Mouse (Mus musculus) liver, embryonic 11.5 days (tissue): ENCODE results near the gene Slc12a7. TPM values are rescaled to one million over a fixed set of nuclear protein-coding genes. Genes with fewer than 3 reads are reported as not detected.
A peak's percentile ranks its signal among the peaks of the same experiment; 100 is the strongest.

Experiments used
- ATAC-seq: fragments of 200-750 bp; cut with Nextera tagmentation; replicated peaks from 2 replicates; pipeline ENCODE4 v1.8.0; 2017; ENCODE audit warnings: moderate number of reproducible peaks, mild to moderate bottlenecking, moderate TSS enrichment, moderate library complexity; ENCODE audit not compliant: low FRiP score
- DNase-seq: peaks from one replicate; pipeline ENCODE4 v3.0.0-alpha.2; 2017; ENCODE audit warnings: low spot score
- H3K27ac ChIP-seq: fragments of 300-500 bp; sonication (generic); 2 replicates; pipeline ENCODE4 v1.5.1; 2014; ENCODE audit warnings: mild to moderate bottlenecking, low read depth, low read length, control low read depth
- H3K27me3 ChIP-seq: fragments of 300-500 bp; sonication (generic); replicated peaks from 2 replicates; pipeline ENCODE4 v1.6.1; 2014; ENCODE audit warnings: low read length, mixed read lengths; ENCODE audit not compliant: control insufficient read depth, insufficient read depth
- H3K36me3 ChIP-seq: fragments of 300-500 bp; sonication (generic); 2 replicates; pipeline ENCODE4 v1.6.1; 2014; ENCODE audit warnings: mild to moderate bottlenecking, low read length, moderate library complexity, mixed read lengths; ENCODE audit not compliant: control insufficient read depth, insufficient read depth
- H3K4me1 ChIP-seq: fragments of 300-500 bp; sonication (generic); replicated peaks from 2 replicates; pipeline ENCODE4 v1.6.1; 2014; ENCODE audit warnings: low read length, mixed read lengths; ENCODE audit not compliant: control insufficient read depth, insufficient read depth
- H3K4me2 ChIP-seq: fragments of 300-500 bp; sonication (generic); 2 replicates; pipeline ENCODE4 v1.6.1; 2014; ENCODE audit warnings: mild to moderate bottlenecking, control low read depth, moderate library complexity
- H3K4me3 ChIP-seq: fragments of 300-500 bp; sonication (generic); 2 replicates; pipeline ENCODE4 v1.5.1; 2014; ENCODE audit warnings: low read depth, low read length, control low read depth
- H3K9ac ChIP-seq: fragments of 300-500 bp; sonication (generic); 2 replicates; pipeline ENCODE4 v1.6.1; 2014; ENCODE audit warnings: low read depth, low read length, control low read depth
- H3K9me3 ChIP-seq: fragments of 300-500 bp; sonication (generic); 2 replicates; pipeline ENCODE4 v1.6.1; 2016; ENCODE audit warnings: low read length, inconsistent platforms, mixed read lengths; ENCODE audit not compliant: control insufficient read depth
- WGBS: fragments of 180-500 bp; shearing (Covaris S2); extraction: QIAGEN DNeasy Blood & Tissue Kit; methylation state at CpG from one replicate; pipeline ENCODE4 v1.1.7; 2014; 5-methylcytosine and 5-hydroxymethylcytosine counted together
- polyA plus RNA-seq: library from polyadenylated mRNA; unstranded; fragments of >200 nt; fragmentation: Nextera tagmentation; extraction: Ambion mirVana; gene quantifications from 2 replicates; pipeline ENCODE4 v1.2.1, GENCODE M21; 2014

Slc12a7 gene
- polyA plus RNA-seq, 1 experiment from 2014 or later = 20.4 TPM

DNA sequence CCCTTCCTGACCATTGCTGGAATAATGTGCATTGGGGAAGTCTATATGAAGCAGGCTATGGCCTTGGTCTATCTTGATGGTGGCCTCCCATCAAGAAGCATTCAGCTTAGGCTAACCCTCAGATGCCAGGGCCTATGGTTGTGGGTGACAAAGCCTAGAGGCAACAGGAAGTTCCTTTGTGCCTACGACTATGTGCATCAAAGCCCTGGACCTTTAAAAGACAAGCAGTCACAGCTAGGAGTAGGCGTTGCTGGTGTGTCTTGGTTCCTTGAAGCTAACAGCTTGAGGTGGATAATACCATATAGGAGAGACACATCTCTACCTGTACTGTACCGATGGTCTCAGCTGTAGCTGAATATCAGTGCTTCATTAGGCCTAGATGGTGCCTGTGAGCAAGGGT is 27.2 kb downstream of the Slc12a7 start:
- ATAC-seq = no peak
- H3K4me1 ChIP-seq = peaks cover 2% of the 10 kb centered on the region; the same call in 1 of the 2 replicates
- H3K4me3 ChIP-seq = no peak overlapping the region
- WGBS = 79% methylated on average over 3 of the region's 3 CpGs
- no peaks in the 10 kb centered on the region for H3K27me3 ChIP-seq
- H3K9ac ChIP-seq = no peak overlapping the region
- no peaks in the 10 kb centered on the region for H3K36me3 ChIP-seq
- no peak for DNase-seq
- H3K4me2 ChIP-seq = no peak overlapping the region
- H3K9me3 ChIP-seq = no peaks in the 10 kb centered on the region
- no peak overlapping the region for H3K27ac ChIP-seq

DNA sequence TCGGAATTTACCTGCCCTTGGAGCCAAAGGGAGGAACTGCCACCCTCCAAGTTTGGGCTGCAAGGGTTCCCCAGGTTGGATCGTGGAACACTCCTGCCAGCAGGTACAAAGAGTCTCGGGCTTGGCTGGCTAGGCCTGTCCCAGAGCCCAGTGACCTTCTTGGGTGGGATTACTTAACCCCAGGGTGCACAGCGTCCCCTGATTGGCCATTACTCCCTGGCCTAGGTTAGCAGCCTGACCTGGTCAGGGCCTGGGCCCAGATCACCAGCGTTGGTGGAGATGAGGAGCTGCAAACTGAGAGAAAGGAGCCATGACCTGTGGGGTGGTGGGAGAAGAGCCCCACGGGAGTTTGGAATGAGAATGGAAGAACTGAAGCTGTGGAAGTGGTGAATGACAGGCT is 30.0 kb downstream of the Slc12a7 start:
- Histone ChIP-seq H3K4me3 (peak overlapping the region; percentile 71), H3K4me1 (peaks cover 13% of the 10 kb centered on the region; the same call in 1 of the 2 replicates), H3K9ac (no peak overlapping the region), H3K36me3 (no peaks in the 10 kb centered on the region), H3K9me3 (no peaks in the 10 kb centered on the region), H3K4me2 (peak overlapping the region; percentile 95), H3K27ac (no peak overlapping the region), H3K27me3 (no peaks in the 10 kb centered on the region)
- ATAC-seq = peak; percentile 15; the same call in 1 of the 2 replicates
- DNase-seq = no peak
- WGBS = 33% methylated on average over 6 of the region's 6 CpGs

DNA sequence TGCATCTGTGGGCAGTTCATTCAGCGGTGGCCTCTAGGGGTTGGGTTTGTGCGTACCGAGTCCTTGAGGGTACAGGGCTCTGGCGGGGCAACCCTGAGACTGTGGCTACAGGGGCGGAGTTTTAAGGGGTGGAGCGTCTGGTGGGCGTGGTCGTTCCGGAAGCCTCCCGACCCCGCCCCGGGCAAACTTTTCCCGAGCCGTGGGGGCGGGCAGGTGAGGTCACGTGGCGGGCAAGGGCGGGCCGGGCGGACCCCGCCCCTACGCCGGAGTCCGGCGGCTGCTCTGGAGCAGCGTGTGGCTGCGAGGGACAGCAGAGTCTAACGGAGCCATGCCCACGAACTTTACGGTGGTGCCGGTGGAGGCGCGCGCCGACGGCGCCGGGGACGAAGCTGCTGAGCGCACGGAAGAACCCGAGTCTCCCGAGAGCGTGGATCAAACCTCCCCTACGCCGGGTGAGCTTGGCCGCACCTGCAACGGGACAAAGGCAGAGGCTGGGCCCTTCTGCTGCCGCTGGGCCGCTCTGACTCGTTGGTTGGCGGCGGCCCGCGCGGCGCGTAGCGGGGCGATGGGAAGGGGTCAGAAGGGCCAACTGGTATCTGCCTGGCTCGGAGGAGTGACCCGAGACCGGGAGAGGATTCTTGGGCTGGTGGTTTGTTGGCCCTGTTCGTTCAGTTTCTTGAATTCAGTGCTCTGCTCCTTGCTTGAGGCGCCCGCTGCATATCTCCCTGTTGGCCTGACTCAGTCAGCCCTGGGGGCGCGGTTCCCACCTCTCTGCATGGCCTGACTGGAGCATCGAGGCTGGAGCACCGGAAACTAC is 30.8 kb downstream of the Slc12a7 start:
- H3K27me3 ChIP-seq = no peaks in the 10 kb centered on the region
- DNase-seq (peak; percentile 91), ATAC-seq (peak; percentile 91)
- peak overlapping the region; percentile 71 for H3K4me3 ChIP-seq
- peak overlapping the region; percentile 95 for H3K4me2 ChIP-seq
- under 1% methylated on average over 70 of the region's 70 CpGs for WGBS
- no peaks in the 10 kb centered on the region for H3K36me3 ChIP-seq
- peak overlapping the region; percentile 74 for H3K9ac ChIP-seq
- no peaks in the 10 kb centered on the region for H3K9me3 ChIP-seq
- peak overlapping the region; percentile 50 for H3K27ac ChIP-seq
- peaks cover 13% of the 10 kb centered on the region; the same call in 1 of the 2 replicates for H3K4me1 ChIP-seq

DNA sequence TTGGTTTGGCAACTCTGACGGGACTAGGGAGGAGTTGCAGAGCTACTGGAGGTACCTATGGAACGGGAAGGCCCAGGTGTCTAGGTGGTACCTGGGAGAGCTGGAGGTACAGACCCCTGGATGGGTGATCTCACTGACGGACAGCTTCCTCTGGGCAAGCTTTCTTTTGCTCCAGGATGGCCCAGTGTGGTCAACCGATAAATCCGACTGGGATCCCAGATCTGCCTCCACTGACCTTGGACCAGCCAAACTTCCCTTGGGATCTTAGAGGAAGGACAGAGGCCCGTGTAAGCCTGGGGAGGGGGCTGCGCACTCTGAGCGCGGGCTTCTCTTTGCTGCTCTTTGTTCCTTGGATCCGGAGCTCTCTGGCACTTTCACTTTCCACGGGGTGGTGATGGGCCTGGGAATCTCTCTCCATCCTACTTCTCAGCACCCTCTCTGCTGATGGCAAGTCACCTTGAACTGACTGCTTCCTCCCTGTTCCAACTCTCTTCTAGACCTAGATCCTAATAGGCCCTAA is 31.4 kb downstream of the Slc12a7 start:
- H3K9ac ChIP-seq = peak overlapping the region; percentile 74
- 11% methylated on average over 11 of the region's 11 CpGs for whole genome bisulfite sequencing
- H3K4me3 ChIP-seq = peak overlapping the region; percentile 71
- no peaks in the 10 kb centered on the region for H3K36me3 ChIP-seq
- ATAC-seq (no peak), DNase-seq (no peak)
- H3K9me3 ChIP-seq = no peaks in the 10 kb centered on the region
- H3K4me2 ChIP-seq = peak overlapping the region; percentile 95
- no peaks in the 10 kb centered on the region for H3K27me3 ChIP-seq
- H3K27ac ChIP-seq = peak overlapping the region; percentile 50
- peaks cover 13% of the 10 kb centered on the region for H3K4me1 ChIP-seq

DNA sequence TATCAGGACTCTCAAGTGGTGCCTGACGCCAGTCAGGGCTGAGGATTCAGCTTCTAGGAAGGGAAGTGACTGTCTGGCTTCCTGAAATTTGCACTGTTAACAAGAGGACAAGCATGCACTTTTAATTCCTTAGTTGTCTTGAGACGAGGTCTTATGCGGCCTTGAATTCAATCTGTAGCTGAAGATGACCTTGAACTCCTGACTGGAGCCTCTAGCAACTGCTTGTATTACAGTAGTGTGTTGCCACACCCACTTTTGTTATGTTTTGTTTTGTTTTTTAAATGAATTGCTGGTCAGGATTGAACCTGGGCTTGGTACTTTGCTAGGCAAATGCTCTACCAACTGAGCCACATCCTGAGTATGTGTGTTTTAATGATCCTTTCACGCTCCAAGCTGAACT is 32.5 kb downstream of the Slc12a7 start:
- no peaks in the 10 kb centered on the region for H3K9me3 ChIP-seq
- no peak for DNase-seq
- ATAC-seq = no peak
- H3K4me3 ChIP-seq = peak overlapping the region; percentile 71
- no peak overlapping the region for H3K27ac ChIP-seq
- no peaks in the 10 kb centered on the region for H3K27me3 ChIP-seq
- H3K4me2 ChIP-seq = peak overlapping the region; percentile 95
- H3K9ac ChIP-seq = peak overlapping the region; percentile 74; the same call in 1 of the 2 replicates
- 70% methylated on average over 4 of the region's 4 CpGs for WGBS
- H3K4me1 ChIP-seq = peaks cover 16% of the 10 kb centered on the region
- H3K36me3 ChIP-seq = no peaks in the 10 kb centered on the region

DNA sequence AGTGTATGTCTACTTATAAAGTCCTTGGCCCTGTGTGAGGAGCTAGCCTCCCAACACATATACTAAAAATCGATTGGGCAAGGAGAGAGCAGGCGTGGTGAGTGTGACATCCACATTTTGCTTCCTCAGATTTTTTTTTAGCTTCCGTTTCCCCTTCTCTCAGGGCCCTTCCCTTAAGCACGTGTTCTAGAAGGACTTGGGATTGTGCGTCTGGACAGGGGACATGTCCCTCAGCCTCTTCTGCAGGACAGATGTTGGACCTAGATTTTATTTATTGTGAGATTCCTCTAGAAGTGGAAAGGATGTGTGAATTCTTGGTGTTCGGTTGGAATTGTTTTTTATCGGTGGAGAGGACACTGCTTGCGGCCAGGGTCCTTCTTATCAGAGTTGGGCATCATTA is 34.3 kb downstream of the Slc12a7 start:
- no peak for DNase-seq
- H3K4me3 ChIP-seq = no peak overlapping the region
- no peaks in the 10 kb centered on the region for H3K36me3 ChIP-seq
- WGBS = 67% methylated on average over 8 of the region's 8 CpGs
- H3K4me2 ChIP-seq = peak overlapping the region; percentile 27
- no peaks in the 10 kb centered on the region for H3K27me3 ChIP-seq
- no peak overlapping the region for H3K9ac ChIP-seq
- no peak for ATAC-seq
- no peak overlapping the region for H3K27ac ChIP-seq
- peaks cover 20% of the 10 kb centered on the region for H3K4me1 ChIP-seq
- H3K9me3 ChIP-seq = no peaks in the 10 kb centered on the region

DNA sequence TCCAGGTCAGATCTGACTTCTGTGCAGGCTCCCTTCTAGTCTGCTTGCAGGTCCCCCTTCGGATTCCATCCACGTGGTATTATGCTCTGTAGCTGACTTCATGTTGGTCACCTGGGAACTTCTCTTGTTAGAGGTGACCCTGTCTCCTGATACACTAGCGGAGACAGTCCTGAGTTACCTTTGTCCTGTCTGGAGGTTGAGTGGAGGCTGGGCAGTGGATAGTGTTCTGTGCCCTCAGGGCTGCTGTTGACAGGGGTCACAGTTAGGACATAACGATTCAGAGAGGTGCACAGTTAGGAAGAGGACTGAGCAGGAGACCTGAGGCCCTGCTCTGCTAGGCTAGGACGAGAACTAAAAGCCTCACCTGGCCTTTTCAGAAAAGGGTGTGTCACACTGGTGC is 34.9 kb downstream of the Slc12a7 start:
- H3K4me3 ChIP-seq = no peak overlapping the region
- no peaks in the 10 kb centered on the region for H3K36me3 ChIP-seq
- ATAC-seq (no peak), DNase-seq (no peak)
- WGBS = 74% methylated on average over 5 of the region's 5 CpGs
- peaks cover 26% of the 10 kb centered on the region for H3K4me1 ChIP-seq
- no peak overlapping the region; the same call in 1 of the 2 replicates for H3K27ac ChIP-seq
- H3K9me3 ChIP-seq = no peaks in the 10 kb centered on the region
- H3K4me2 ChIP-seq = peak overlapping the region; percentile 27
- no peaks in the 10 kb centered on the region for H3K27me3 ChIP-seq
- H3K9ac ChIP-seq = peak overlapping the region; percentile 0; the same call in 1 of the 2 replicates

DNA sequence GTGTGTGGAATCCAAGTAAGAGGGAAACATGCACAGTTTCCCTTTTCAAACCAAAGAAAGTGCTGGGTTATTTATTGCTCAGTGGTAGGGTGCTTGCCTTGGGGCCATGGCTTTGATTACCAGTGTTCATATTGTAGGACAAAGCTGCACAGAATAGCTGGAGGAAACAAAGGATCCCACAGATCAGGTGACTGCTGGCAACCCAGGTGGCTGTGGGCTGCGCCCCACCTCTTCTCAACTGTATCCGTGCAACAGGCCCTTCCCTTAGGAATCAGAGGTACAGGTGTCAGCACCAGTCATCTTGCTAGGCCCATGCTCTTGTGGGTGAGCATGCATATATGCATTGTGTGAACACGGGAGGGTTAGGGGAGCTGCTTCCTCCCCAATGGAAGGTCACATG is 35.4 kb downstream of the Slc12a7 start:
- Histone ChIP-seq H3K27ac (no peak overlapping the region), H3K9me3 (no peaks in the 10 kb centered on the region), H3K36me3 (no peaks in the 10 kb centered on the region), H3K4me2 (peak overlapping the region; percentile 27), H3K4me3 (no peak overlapping the region), H3K4me1 (peaks cover 29% of the 10 kb centered on the region), H3K27me3 (no peaks in the 10 kb centered on the region), H3K9ac (peak overlapping the region; percentile 0; the same call in 1 of the 2 replicates)
- ATAC-seq = no peak
- no peak for DNase-seq
- 77% methylated on average over 3 of the region's 3 CpGs for WGBS
